Mouse (Mus musculus) erythroblast, embryonic 14.5 days (primary cell): ENCODE results near the gene Por.

Experiments used
- GATA1 ChIP-seq: IDR thresholded peaks from 2 replicates; pipeline ENCODE4 v1.6.1; 2012; ENCODE audit warnings: low read length, inconsistent platforms, mixed read lengths
- TAL1 ChIP-seq: IDR thresholded peaks from 3 replicates; pipeline ENCODE4 v1.6.1; 2012; ENCODE audit warnings: low read length, inconsistent platforms, mixed read lengths

DNA sequence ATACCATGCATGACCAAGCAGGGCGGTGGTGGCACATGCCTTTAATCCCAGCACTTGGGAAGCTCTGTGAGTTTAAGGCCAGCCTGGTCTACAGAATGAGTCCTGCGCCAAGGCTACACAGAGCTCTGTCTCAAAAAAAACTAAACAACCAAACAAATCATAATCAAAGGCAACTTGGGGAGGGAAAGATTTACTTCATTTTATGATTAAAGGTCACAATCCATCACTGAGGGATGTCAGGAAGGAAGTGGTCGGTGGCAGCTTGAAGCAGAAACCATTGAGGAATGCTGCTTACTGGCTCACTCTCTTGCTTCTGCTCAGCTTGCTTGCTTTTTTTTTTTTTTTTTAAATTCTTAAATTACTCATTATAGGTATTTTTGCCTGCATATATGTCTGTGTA lies 6.9 kb downstream of the Por start:
- TF ChIP-seq TAL1 (no peak), GATA1 (no peak)
